Mouse (Mus musculus): Measurements from ENCODE around the gene Insl3.

Gene Insl3

GRCm38 (mm10) chr8:71689028-71689427 lies at the start of gene Insl3:
Insl3 (plus strand) TSS chr8:71689214.
- DNase-seq, result no peak

DNA sequence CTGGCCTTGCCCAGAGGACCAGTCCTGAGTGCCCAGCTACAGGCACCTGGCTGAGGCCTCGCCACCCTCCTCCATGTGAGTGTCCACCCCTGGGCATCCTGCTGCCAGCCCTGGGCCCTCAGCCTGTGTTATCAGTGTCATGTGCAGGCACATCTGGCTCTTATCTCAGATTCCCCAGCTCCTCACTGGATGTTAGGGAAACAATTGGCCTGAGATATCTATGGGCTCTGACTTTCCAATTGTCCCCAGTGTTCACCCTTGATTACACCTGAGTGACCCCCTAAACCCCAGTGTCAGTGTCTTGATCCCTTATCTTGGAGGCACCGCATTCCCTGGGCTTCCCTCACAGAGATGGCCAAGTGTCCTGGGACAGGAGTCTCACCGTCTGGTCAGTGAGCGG lies 49.7 kb upstream of the Insl3 start:
- no peak for DNase-seq

DNA sequence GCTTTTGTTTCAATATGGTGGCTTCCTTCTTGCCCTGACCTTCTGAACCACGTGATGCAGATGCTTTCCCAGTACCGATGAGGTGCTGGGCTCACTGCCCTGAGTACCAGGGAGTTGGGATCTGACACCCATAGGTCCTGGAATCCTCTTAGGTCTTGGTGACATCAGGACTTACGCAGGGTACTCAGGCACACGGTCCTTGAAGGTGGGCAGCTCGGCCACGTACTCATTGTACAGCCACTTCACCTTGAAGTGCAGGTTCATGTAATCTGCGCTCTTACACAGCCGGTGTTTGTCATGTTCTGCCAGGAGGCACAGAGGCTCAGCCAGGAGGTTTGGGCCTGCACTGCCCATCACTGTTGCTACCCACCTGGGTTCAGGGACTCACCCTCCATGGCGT lies 43.5 kb upstream of the Insl3 start:
- DNase-seq, result no peak

GRCm38 (mm10) chr8:71654600-71654999 lies 34.4 kb upstream of the Insl3 start:
- peak; percentile 75 to 79 for DNase-seq

DNA sequence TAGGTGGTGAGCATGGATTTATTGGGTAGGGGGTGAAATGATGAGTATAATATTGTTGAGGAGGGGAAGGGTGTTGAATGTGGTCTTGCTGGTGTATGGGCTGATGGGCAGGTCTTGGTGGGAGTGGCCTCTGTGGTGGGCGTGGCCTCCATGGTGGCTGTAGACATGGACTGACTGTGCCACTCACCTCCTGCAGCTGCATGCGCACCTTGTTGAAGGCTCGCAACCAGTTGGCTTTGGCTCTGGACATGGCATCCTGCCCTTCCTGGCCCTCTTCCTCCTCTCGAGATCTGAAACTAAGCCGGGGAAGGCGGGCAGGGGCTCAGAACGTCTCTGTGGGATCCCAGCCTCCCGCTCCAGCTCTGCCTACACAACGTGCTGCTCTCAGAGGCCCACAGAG lies 31.2 kb upstream of the Insl3 start:
- DNase-seq, result peak in 1 of 2 experiments; percentile 31

DNA sequence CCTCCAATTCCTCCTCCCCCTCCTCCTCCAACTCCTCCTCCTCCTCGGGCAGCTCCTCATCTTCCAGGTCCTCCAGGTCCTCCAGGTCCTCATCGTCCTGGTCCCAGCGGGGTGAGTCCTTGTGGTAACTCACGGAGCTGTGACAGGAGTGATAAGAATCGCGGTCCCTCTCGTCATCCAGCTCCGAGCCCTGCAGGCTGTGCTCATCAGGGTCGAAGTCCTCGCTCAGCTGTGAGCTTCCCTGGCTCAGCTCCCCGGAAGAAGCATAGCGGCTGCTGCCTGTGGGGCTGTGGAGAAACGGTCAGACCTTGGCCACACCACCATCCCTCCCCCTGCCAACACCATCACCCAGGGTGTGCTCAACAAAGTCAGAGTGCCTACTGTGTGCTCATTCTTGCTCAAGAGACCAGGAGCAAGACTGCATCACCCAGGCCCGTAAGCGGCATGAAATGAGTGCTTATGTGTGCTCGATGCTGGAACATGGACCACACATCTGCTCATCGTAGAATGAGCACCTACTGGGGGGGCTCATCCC lies 30.4 kb upstream of the Insl3 start:
- DNase-seq, result peak in 1 of 2 experiments; percentile 45

DNA sequence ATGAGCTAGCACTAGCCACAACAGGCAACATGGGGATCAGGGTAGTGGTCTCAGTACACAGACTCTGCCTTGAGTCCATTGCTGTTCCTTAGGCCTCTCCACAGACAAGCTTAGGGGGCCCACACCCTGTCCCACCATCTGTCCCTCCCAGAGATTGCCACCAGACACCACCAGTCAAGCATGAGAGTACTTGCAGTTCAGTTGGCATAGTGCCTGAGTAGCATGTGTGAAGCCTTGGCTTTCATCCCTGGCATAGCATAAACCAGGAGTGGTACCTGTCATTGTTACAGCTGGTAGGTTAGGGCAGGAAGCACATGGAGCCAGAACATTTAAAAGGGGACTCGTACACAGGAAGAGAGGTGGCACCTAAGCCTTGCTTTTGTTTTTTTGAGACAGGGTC lies 29.3 kb upstream of the Insl3 start:
- no peak for DNase-seq

DNA sequence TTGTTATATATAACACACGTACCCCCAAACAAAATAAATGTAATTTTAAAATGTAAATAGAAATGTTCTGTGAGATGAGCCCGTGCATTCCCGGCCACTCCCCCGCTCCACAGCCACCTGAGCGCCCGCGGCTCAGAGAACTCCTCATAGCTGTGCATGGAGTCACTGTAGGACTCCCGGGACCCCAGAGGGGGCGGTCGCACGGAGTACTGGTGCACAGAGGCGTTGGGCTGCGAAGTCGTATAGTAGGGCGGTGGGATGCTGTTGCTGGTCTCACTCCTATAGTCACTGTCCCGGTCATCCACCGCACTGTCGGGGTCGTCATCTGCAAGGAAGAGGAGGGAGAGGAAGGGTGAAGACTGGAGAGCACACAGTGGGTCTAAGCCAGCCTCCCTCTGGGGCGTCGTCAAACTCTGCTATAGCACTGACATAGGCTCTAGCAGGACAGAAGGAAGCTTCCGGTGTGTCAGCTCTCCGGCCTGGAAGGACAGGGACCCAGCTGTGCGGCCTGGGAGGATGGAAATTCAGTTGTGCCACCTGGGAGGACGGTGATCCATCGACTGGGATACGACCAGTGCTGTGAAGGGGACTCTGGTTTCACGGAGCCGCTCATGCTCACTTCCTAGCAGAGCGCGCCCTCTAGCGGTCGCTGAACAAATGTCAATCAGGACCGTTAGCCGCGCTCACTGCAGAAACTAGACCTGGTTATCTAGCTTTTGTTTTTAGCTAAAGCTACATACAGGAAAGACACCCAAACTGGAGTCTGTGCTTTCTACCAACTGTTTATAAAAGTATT lies 28.5 kb upstream of the Insl3 start:
- peak; percentile 94 for DNase-seq

DNA sequence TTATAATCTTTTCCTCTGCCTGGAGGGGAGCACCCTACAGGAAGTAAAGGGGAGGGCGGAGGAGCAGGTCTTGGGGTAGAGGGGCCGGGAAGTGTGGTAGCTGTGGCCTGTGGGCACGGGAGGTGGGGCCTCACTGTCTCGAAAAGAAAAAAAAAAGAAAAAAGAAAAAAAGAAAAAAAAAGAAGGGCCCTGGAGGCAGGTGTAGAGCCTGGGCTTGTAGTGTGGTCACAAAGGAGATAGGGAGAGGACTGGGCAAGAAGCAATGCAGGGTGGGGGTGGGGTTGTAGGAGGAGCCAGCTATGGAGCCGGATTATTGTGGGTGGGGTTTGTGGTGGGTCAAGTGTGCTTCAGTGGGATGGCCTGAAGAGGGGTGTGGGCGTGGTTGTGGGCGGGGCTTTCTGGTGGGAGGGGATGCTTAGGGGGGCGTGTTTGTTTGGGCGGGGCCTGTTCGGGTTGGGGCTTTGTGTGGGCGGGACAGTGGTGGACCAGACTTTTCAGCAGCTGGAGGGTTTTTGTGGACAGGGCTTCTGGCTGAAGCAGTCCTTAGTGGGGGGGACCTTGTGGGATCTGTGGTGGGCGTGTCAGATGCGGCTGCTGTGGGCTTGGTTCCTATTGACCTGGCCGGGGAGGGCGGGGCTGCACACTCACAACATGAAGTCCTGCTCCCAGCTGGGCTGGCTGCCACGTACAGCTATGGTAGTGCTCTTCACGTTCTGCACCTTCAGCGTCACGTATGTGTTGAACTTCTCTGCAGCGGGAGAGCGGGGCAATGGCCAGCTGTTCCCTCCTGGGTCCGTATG lies 23.5 kb upstream of the Insl3 start:
- peak; percentile 93 to 94 for DNase-seq

DNA sequence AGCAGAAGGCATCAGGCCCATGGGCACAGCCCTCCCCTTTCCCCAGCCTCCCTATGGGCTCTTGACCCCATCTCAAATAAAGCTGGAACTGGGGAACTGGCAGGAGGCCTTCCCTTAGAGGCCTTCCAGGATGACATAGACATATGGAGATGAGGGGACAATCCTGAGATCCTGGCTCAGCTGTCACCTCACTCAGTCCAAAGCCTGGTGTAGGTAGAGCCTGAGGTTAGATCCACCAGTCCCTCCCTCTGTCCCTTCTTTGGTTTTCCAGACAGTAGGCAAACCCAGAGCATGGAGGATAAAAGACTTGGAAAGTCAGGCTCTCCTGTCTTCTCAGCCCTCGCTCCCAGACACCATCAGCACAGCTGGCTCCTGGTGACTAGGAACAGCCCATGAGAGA lies 22.2 kb upstream of the Insl3 start:
- DNase-seq, result no peak

DNA sequence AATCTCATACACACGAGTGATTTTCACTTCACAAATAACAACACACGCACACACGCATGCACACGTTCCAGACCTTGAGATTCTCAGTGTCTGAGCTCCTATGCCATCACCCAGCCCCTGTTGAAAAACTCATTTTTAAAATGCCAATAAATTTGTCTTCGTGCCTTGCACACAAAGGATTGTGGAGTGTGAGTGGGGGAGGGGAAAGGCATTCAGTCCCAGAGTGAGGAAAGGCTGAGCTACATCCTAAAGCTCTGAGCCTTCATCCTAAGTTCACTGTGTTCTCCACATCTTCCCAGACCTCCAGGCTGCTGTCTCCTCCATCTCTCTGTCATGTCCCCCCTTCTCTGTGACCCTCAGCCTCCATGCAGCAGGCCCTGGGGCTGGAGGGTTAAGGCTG lies 21.8 kb upstream of the Insl3 start:
- DNase-seq, result no peak

GRCm38 (mm10) chr8:71668220-71668975 lies 20.6 kb upstream of the Insl3 start:
- peak; percentile 63 to 76 for DNase-seq

DNA sequence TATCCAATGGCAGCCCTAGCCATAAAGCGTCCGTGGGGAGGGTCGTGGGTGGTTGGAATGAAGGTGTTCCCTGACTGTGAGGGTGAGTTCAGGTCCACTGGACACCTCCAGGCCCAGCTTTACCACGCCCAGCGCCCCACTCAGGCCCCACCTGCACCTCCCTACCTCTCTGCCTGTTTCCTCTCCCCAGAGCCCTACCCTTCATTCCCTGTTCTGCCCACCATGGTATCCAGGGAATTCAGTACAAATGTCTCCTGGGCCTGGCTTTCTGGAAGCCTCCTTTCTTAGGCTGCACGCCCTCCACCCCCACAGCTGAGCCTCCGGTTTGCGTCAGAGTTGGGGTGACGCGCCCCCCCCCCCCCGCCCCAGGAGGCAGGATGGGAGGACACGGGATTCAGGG lies 18.8 kb upstream of the Insl3 start:
- peak in 1 of 2 experiments; percentile 6 for DNase-seq

DNA sequence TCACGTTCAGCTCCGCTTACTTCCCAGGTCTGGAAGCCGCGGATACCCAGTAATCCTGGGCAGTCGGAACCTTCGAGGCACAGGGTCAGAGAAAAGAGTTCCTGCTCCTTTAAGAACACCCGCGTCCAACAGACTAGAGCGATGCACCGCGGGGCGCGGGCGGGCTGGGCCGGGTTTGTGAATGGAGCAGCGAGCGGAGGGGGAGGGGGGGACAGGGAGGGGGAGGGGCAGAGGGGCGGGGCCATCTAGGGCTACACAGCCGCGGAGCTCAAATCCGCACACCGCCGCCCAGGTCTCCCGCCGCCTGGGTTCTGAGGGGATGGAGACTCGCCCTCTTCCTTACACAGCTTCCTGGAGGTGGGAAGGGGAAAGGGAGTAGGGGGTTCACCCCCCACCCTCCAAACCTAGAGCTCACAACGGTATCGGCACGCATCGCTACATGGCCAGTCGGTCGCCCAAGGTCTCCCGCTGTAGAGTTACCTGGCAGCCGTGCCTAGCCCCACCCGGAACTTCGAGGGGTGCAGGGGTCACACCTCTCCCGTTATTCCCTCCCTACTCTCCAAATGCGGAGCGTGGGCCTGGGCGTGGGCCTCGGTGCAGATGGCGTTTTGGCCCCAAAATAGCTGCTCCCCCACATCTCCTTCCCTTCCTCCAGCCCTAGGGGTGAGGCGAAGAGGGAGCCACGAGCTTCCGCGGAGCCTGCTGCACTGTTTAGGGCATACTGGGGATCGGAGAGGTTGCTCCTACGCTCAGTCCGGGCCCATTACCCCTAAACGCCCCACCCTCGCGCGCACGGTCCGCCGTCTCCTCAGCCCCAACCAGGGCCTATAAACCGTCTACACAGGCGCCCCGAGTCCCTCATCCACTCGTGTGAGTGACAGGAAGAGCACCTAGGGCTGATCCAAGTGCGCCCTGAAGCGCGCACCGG lies 18.1 kb upstream of the Insl3 start:
- peak; percentile 54 to 75 for DNase-seq

- DNase-seq, result peak; percentile 95 to 96
Observed at GRCm38 (mm10) chr8:71671549-71671965, 17.5 kb upstream of the Insl3 start, which contains the start of gene Unc13a. Unc13a (minus strand) TSS chr8:71671757.

- DNase-seq, result no peak
Observed at GRCm38 (mm10) chr8:71672168-71672735, 16.8 kb upstream of the Insl3 start.

DNA sequence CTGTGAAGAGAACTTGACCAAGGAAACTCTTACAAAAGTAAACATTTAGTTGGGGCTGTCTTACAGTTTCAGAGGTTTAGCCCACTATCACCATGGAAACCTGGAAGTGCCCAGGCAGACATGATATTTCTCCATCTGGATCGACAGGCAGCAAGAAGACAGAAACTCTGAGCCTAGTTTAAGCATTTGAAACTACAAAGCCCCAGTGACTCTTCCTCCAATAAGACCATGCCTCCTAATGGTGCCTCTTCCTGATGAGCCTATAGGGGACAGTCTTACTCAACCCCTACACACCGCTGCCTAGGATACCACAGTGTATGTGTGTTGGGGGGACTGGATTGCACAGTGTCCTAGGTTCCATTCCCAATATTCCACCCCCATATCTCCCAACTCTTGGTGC lies 14.9 kb upstream of the Insl3 start:
- no peak for DNase-seq

GRCm38 (mm10) chr8:71675456-71676019 lies 13.5 kb upstream of the Insl3 start:
- no peak for DNase-seq

DNA sequence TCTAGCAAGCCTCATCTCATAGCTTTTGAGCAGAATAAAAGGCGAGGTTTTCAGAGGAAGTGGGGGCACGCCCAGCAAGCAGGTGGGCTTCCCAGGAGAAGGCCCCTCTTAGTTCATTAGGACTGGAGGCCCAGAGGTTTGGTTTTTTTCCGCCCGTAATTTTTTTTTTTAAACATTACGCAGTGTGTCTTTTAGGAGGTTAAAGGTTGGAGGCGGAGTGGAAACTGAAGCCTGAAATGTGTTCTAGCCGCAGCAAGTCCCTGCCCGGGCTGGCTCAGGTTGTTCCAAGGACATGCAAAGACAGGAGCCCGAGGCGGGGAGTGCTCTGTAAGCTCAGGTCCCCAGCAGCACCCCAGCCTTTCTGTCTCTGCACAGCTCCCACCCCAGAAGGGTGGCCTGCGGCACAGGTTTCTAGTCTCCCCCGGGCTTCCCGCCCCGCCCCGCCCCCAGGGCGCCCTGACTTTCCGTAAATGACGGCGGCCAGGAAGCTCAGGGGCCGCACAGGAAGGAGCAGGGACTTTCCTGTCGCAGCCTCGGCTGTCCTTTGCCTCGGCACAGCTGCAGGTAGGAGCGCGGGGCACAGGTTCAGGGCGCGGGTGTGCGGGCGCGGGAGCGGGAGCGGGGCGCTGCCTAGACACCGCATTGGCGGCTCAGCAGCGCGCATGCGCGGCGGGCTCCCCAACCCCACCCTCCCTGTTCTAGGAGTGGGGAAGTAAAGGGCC lies 12.8 kb upstream of the Insl3 start, which contains the start of gene Jak3:
Gene Jak3, plus strand, starts transcription at position 277 of the 722 bp plus-strand sequence.
- peak; percentile 60 to 76 for DNase-seq

DNA sequence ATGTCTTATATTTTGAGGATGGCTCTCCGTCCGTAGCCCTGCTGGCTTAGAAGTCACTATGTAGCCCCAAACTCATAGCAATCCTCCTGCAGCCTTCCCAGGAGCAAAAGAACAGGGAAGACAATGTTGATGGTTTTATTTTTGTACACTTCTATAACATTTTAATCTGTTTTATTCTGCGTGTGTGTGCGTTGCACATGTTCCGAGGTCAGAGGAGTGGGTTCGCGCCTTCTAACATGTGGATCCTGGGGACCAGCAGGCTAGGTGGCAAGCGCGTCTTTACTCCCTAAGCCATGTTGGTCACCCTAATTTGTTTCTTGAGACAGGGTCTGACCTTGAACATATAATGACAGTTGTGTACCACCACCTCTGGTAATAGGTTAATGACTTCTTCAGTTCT lies 12.2 kb upstream of the Insl3 start:
- no peak for DNase-seq
